Comparison of ENCODE assay signal across 9 mouse cellular contexts in the genomic region with DNA sequence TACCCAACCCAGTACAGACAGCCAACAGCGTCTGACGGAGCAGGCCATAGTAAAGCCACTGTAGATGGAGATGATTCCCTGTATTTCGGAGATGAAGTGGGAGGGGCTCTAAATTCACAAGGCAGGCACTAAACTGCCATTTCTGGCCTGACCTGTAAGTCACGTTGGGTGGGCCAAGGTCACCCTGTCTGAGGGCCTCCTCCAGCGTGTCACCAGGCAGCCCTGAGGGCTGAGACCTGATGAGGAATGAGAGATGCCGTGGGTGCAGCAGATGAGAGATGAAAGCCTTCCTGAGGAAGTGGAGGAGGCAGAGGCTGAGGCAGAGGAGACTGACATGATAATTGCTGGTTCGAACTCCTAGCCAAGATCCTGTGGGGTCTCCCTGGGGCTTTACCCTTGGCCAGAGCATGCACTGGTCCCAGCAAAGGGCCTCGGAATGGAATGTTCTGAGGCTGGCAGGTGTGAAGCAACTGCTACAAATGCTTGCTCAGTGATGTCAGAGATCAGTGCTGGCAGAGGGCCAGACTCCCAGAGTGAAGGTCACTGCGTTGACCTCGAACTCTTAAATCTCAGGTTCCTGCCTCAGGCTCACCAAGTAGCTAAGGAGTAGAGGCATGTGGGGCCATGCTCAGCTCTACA. TPM values are rescaled to one million over a fixed set of nuclear protein-coding genes. Genes with fewer than 3 reads are reported as not detected.
DNase-seq lines count a peak whose midpoint lies in the region; TF ChIP-seq lines count a peak whose summit lies in the region.
"Had no signal": no experiment of that assay in that cellular context is flagged by ENCODE, and none has a peak within 500 bp of the region (broad histone marks: within the 10 kb centered on the region; RNA-seq: fewer than 3 reads in every experiment).

No protein-coding gene starts in this region.

- TF ChIP-seq CTCF in kidney, adult 2 months (conservative IDR thresholded peaks at IDR 0.05; ENCODE audit: insufficient read depth, insufficient read length, low read depth, low read length), result no peak

- no peaks in the 10 kb centered on the region for H3K36me3 ChIP-seq in kidney, adult 2 months (ENCODE audit: control insufficient read depth, insufficient read depth, low read length)

- intact Hi-C loops in heart, postnatal 25 days (cut with DNase I), result no loop called here

- peak overlapping the region; percentile 75 for H3K27ac ChIP-seq in kidney, adult 2 months (ENCODE audit: insufficient read depth, low read depth, low read length)

- H3K27me3 ChIP-seq in kidney, adult 2 months (replicated peaks; ENCODE audit: control insufficient read depth, insufficient read depth, low read length), result no peaks in the 10 kb centered on the region

- H3K4me1 ChIP-seq in kidney, adult 2 months (ENCODE audit: control insufficient read depth, insufficient read depth, low read length), result peaks cover 2% of the 10 kb centered on the region; the same call in 1 of the 2 replicates

- WGBS in kidney, adult 2 months, result 44% methylated on average over 10 of the region's 10 CpGs

- TF ChIP-seq POLR2A in kidney, adult 2 months (IDR thresholded peaks at IDR 0.05; ENCODE audit: low read depth, low read length), result no peak

- peak; percentile 87 for DNase-seq in heart, adult 11 months
- DNase-seq in heart, postnatal 25 days (ENCODE audit: low spot score), result no peak
- DNase-seq in embryo, embryonic 10 days (ENCODE audit: low spot score), result peak; percentile 78
- peak; percentile 76 for DNase-seq in kidney, adult 2 months
- DNase-seq in lung, postnatal 25 days (ENCODE audit: low spot score), result peak; percentile 50
- DNase-seq in spleen, adult 18-20 months, result no peak
- DNase-seq in MN1 (ENCODE audit: low spot score), result no peak
- no peak for DNase-seq in layer of hippocampus, adult 11-12 months (ENCODE audit: low spot score)

- H3K4me3 ChIP-seq in kidney, adult 2 months (ENCODE audit: insufficient read depth, low read depth, low read length), result no peak overlapping the region
- H3K4me3 ChIP-seq: erythroblast, embryonic 14.5 days had no signal

RNA-seq across cellular contexts. Expression of a gene that starts 55.0 kb away (rescaled TPM):
- total RNA-seq in heart, postnatal 25 days (2021), result 10 to 100 TPM; 12.6 to 16.0 TPM
- 7.8 and 7.9 TPM in 2 replicates for polyA plus RNA-seq in kidney, adult 2 months (2012; rRNA removed)

Comparison
In these comparisons a context has a peak if more than half of its experiments do, and no peak if none do; other contexts are left out.
1. DNase-seq: peak in heart, adult 11 months (single experiment), embryo, embryonic 10 days (single experiment), kidney, adult 2 months (single experiment) and lung, postnatal 25 days (single experiment); none in heart, postnatal 25 days (single experiment), spleen, adult 18-20 months (0 of 2), MN1 (single experiment) and layer of hippocampus, adult 11-12 months (single experiment).